9 mouse cellular contexts compared by ENCODE assay signal in genomic region chr7:107045833-107046232, GRCm38 (mm10). TPM values are rescaled to one million over a fixed set of nuclear protein-coding genes. Genes with fewer than 3 reads are reported as not detected.
DNase-seq lines count a peak whose midpoint lies in the region; ATAC-seq and TF ChIP-seq lines count a peak whose summit lies in the region.
"Had no signal": no experiment of that assay in that cellular context is flagged by ENCODE, and none has a peak within 500 bp of the region (broad histone marks: within the 10 kb centered on the region; RNA-seq: fewer than 3 reads in every experiment).

No protein-coding gene starts in this region.

- no peak overlapping the region for H3K4me3 ChIP-seq in CH12.LX (replicated peaks in 1 of 3; ENCODE audit: low read depth in 2 of 3, low read length in 2 of 3, poor library complexity in 1 of 3)
- H3K4me3 ChIP-seq: megakaryocyte, embryonic 14.5 days had no signal

- TF ChIP-seq RAD21 in CH12.LX (IDR thresholded peaks at IDR 0.05; ENCODE audit: low read depth, low read length) = peak; percentile 86

- no peak overlapping the region for H3K9ac ChIP-seq in CH12.LX (ENCODE audit: insufficient read depth, low read depth)

- peak; percentile 25 to 76; a peak in 3 of 4 replicates for TF ChIP-seq CTCF in CH12.LX (conservative IDR thresholded peaks at IDR 0.05 in 1 of 2, IDR thresholded peaks at IDR 0.05 in 1 of 2; ENCODE audit: low read depth in 2 of 2, low read length in 2 of 2)

- TF ChIP-seq EP300 in CH12.LX (IDR thresholded peaks at IDR 0.05; ENCODE audit: low read length) = no peak

- H3K79me2 ChIP-seq in CH12.LX (replicated peaks; ENCODE audit: control insufficient read depth, extremely low read depth, insufficient read depth, poor library complexity, severe bottlenecking) = no peaks in the 10 kb centered on the region

- H3K4me2 ChIP-seq in CH12.LX (ENCODE audit: insufficient read depth, low read depth, poor library complexity, severe bottlenecking) = no peak overlapping the region

- H3K4me1 ChIP-seq in CH12.LX (ENCODE audit: control insufficient read depth in 1 of 2, insufficient read depth in 2 of 2) = no peaks in the 10 kb centered on the region
- H3K4me1 ChIP-seq: megakaryocyte, embryonic 14.5 days had no signal

- DNase-seq in left cerebral cortex, adult 11 months (ENCODE audit: low spot score) = peak; percentile 18
- no peak for DNase-seq in left cerebral cortex, postnatal 36 days (ENCODE audit: low spot score in 2 of 2)
- DNase-seq in CH12.LX (ENCODE audit: extremely low read depth) (peak; percentile 65), NIH3T3 (ENCODE audit: low read depth) (peak; percentile 72)
- DNase-seq in lung, postnatal 14 days = peak; percentile 31
- peak; percentile 3 for DNase-seq in telencephalon, adult 2 months (ENCODE audit: low read depth, low spot score)

- no peaks in the 10 kb centered on the region for H3K9me3 ChIP-seq in CH12.LX (replicated peaks; ENCODE audit: low read length)
- H3K9me3 ChIP-seq: megakaryocyte, embryonic 14.5 days had no signal

- peak; percentile 78 for ATAC-seq in granulocyte monocyte progenitor cell, adult 5-6 weeks (replicated peaks; ENCODE audit: poor library complexity, severe bottlenecking)

- intact Hi-C loops in left cerebral cortex, postnatal 36 days (cut with DNase I) = no loop called here

- in situ Hi-C loops in CH12.LX (cut with MboI; ENCODE audit: low pct_ligation_motif_present, low pct_unique_long_range_greater_than_20kb, low sequenced_read_pairs) = no loop called here

- no peak overlapping the region for H3K27ac ChIP-seq in CH12.LX (ENCODE audit: insufficient read depth, low read depth)

- dilution Hi-C loops in CH12.LX (cut with MboI; ENCODE audit: extremely low pct_ligation_motif_present, extremely low pct_unique_long_range_greater_than_20kb, low sequenced_read_pairs) = no loop called here

- no peaks in the 10 kb centered on the region for H3K27me3 ChIP-seq in CH12.LX (replicated peaks)
- H3K27me3 ChIP-seq: megakaryocyte, embryonic 14.5 days had no signal

- no peaks in the 10 kb centered on the region for H3K36me3 ChIP-seq in CH12.LX (replicated peaks in 1 of 2; ENCODE audit: control insufficient read depth in 1 of 2, insufficient read depth in 1 of 2, low read length in 1 of 2)

- TF ChIP-seq POLR2A in CH12.LX (IDR thresholded peaks at IDR 0.05; ENCODE audit: low read depth, low read length) = no peak

TF ChIP-seq in CH12.LX, 34 proteins besides CTCF, POLR2A, EP300 and RAD21:
- TF ChIP-seq SMC3 (IDR thresholded peaks at IDR 0.05; ENCODE audit: low read depth, low read length) (peak; percentile 61), POLR2AphosphoS2 (IDR thresholded peaks at IDR 0.05; ENCODE audit: low read depth, low read length) (no peak), UBTF (IDR thresholded peaks at IDR 0.05; ENCODE audit: low read depth, low read length) (no peak)

RNA-seq across cellular contexts. Expression of gene Olfr713, which starts 14.9 kb away (rescaled TPM):
- not detected for total RNA-seq in left cerebral cortex, postnatal 36 days (2021)
- total RNA-seq in CH12.LX (2012; rRNA removed) = not detected in 2 replicates
- not detected in 2 replicates for total RNA-seq in CH12.LX (2014; rRNA removed)
- polyA plus RNA-seq in CH12.LX (2012; ENCODE audit: insufficient read length, low read depth) = not detected in 2 replicates
- total RNA-seq in granulocyte monocyte progenitor cell, adult 5-6 weeks (2014; fragmentation: Nextera tagmentation) = not detected in 2 replicates
- not detected in 2 replicates for total RNA-seq in granulocyte monocyte progenitor cell, adult 5-6 weeks (2017)
- polyA plus RNA-seq: frontal cortex, adult 2 months had no signal

RNA-seq across cellular contexts. Expression of gene Olfr714, which starts 24.9 kb away (rescaled TPM):
- not detected for total RNA-seq in left cerebral cortex, postnatal 36 days (2021)
- not detected in 2 replicates for total RNA-seq in CH12.LX (2012; rRNA removed)
- total RNA-seq in CH12.LX (2014; rRNA removed) = not detected in 2 replicates
- not detected in 2 replicates for polyA plus RNA-seq in CH12.LX (2012; ENCODE audit: insufficient read length, low read depth)
- not detected in 2 replicates for total RNA-seq in granulocyte monocyte progenitor cell, adult 5-6 weeks (2014; fragmentation: Nextera tagmentation)
- total RNA-seq in granulocyte monocyte progenitor cell, adult 5-6 weeks (2017) = not detected in 2 replicates
- polyA plus RNA-seq: frontal cortex, adult 2 months had no signal

RNA-seq across cellular contexts. Expression of gene Olfr2, which starts 40.0 kb away (rescaled TPM):
- total RNA-seq in left cerebral cortex, postnatal 36 days (2021) = not detected
- not detected in 2 replicates for total RNA-seq in CH12.LX (2012; rRNA removed)
- not detected in 2 replicates for total RNA-seq in CH12.LX (2014; rRNA removed)
- polyA plus RNA-seq in CH12.LX (2012; ENCODE audit: insufficient read length, low read depth) = not detected in 2 replicates
- not detected in 2 replicates for total RNA-seq in granulocyte monocyte progenitor cell, adult 5-6 weeks (2014; fragmentation: Nextera tagmentation)
- total RNA-seq in granulocyte monocyte progenitor cell, adult 5-6 weeks (2017) = not detected in 2 replicates
- polyA plus RNA-seq: frontal cortex, adult 2 months had no signal

RNA-seq across cellular contexts. Expression of gene Olfr17, which starts 47.2 kb away (rescaled TPM):
- total RNA-seq in left cerebral cortex, postnatal 36 days (2021) = not detected
- not detected in 2 replicates for total RNA-seq in CH12.LX (2012; rRNA removed)
- not detected in 2 replicates for total RNA-seq in CH12.LX (2014; rRNA removed)
- not detected in 2 replicates for polyA plus RNA-seq in CH12.LX (2012; ENCODE audit: insufficient read length, low read depth)
- total RNA-seq in granulocyte monocyte progenitor cell, adult 5-6 weeks (2014; fragmentation: Nextera tagmentation) = not detected in 2 replicates
- total RNA-seq in granulocyte monocyte progenitor cell, adult 5-6 weeks (2017) = not detected in 2 replicates
- polyA plus RNA-seq: frontal cortex, adult 2 months had no signal

Comparison
In these comparisons a context has a peak if more than half of its experiments do, and no peak if none do; other contexts are left out.
1. DNase-seq: peak in left cerebral cortex, adult 11 months (single experiment), CH12.LX (single experiment), NIH3T3 (single experiment), lung, postnatal 14 days (single experiment) and telencephalon, adult 2 months (single experiment); none in left cerebral cortex, postnatal 36 days (0 of 2).